Mouse (Mus musculus): ENCODE measurements at regions not wholly inside any gene's neighbourhood (a gene's known extent, or its start where the extent isn't known, plus 50 kb on each side); places are given as distances from the start of the nearest gene placed in this dataset.
"Not testable (repeated sequence)": the region's sequence is repeated elsewhere in the genome, so short reads cannot be mapped to it uniquely, and the experiment has no call there.

GRCm38 (mm10) chr1:145139267-145139651, 364.0 kb upstream of the Rgs18 start:
- no peak for DNase-seq (ENCODE audit: low read depth, low spot score)

DNA sequence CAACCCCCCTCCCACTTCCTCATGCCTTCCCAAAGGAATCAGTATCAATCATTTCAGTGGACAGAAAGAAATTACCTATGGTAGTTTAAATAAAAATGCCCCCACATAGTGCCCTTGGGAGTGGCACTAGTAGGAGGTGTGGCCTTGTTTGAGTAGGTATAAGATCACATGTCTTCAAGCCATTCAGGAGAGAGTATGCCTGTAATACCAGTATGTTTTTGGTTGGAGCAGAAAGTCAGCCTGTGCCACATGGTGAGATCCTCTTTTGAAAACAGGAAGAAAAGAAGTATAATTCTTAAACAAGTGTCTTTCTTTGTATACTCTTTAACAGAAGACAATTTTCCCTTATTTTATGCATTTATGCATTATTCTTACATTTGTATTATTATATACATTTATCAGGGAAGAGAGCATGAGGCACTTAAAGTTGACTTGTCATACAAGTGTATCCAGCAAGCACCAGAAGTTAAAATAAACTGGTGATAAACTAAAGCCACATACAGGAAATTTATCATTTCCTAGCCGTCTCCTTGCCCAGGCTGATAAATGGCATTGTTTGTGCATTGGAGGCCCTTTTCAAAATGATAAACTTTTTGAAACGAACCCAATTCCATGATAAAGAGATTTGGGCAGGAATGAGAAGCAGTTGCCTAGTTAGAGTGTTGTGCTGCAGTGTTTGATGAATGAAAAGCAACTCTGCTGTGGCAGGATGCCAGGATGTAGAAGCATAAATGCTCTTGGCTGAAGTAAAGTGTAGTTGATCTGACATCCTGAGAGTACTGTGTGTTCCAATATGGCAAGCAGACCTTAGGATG, 363.4 kb upstream of the Rgs18 start:
- DNase-seq (ENCODE audit: low read depth, low spot score), result peak; percentile 7

- peak; percentile 17 for DNase-seq (ENCODE audit: low read depth, low spot score)
Observed at GRCm38 (mm10) chr1:145131020-145131419, 355.8 kb upstream of the Rgs18 start.

- peak; percentile 78 for DNase-seq (ENCODE audit: low read depth, low spot score)
Observed at GRCm38 (mm10) chr1:145113171-145113570, 337.9 kb upstream of the Rgs18 start.

DNA sequence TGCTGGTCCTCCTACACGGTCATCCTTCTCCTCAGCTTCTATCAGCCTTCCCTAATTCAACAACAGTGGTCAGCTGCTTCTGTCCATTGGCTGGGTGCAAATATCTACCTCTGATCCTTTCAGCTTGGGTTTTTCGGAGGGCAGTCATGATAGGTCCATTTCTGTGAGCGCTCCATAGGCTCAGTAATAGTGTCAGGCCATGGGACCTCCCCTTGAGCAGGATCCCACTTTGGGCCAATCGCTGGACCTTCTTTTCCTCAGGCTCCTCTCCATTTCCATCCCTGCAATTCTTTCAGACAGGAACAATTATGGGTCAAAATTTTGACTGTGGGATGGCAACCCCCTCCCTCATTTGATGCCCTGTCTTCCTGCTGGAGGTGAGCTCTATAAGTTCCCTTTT, 331.5 kb upstream of the Rgs18 start:
- not testable (repeated sequence) for DNase-seq (ENCODE audit: low read depth, low spot score)

- DNase-seq (ENCODE audit: low read depth, low spot score), result no peak
Observed at GRCm38 (mm10) chr1:145065255-145065854, 290.1 kb upstream of the Rgs18 start.

DNA sequence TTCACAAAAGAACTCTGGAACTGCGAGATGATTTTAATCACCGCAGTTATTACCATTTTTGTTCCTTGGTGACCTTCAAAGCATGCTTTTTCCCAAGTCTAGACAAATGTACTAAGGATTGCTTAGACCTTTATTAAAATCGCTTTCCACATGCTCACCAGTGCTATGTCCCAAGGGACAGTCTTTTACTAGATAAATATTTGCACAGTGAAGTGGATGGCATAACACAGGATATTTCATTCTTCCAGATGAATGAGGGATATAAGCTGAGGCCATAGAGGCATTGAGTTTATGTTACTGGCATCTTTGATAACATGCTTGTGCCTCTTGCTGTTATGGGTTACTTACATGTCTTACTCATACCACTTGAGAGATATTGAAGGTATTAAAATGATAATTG, 289.1 kb upstream of the Rgs18 start:
- no peak for DNase-seq (ENCODE audit: low read depth, low spot score)

- no peak for DNase-seq (ENCODE audit: low read depth, low spot score)
Observed at GRCm38 (mm10) chr1:145015623-145016022, 240.4 kb upstream of the Rgs18 start.

DNA sequence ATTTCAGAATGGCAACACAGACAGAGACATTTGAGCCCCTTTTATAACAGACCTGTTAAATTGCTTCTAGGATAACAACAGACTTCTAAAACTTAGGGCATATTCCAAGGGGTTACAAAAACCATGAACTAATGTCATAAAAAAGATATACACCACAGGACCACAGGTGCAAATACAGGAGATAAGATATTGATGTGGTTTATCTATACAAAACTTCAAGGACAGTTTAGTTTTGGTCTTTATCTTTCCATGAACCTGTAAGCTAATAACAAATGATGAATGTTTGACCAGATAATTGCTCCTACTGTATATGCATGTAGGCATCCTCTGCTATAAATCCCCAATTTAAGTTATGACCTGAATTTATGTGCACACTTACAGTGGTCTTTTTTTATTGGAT, 235.6 kb upstream of the Rgs18 start:
- no peak for DNase-seq (ENCODE audit: low read depth, low spot score)

- DNase-seq (ENCODE audit: low read depth, low spot score), result peak; percentile 20
Observed at GRCm38 (mm10) chr1:144978167-144978566, 202.9 kb upstream of the Rgs18 start.

DNA sequence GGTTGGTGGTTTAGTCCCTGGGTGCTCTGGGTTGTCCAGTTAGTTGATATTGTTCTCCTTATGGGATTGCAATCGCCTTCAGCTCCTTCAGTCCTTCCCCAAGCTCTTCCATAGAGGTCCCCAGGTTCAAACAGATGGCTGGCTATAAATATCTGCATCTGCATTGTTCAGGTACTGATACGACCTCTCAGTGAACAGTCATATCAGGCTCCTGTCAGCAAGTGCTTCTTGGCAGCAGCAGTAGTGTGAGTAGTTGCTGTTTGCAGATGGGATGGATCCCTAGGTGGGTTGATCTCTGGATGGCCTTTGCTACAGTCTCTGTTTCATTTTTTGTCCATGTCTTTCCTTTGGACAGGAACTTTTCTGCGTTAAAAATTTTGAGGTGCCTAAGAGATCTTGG, 190.5 kb upstream of the Rgs18 start:
- DNase-seq (ENCODE audit: low read depth, low spot score), result no peak

DNA sequence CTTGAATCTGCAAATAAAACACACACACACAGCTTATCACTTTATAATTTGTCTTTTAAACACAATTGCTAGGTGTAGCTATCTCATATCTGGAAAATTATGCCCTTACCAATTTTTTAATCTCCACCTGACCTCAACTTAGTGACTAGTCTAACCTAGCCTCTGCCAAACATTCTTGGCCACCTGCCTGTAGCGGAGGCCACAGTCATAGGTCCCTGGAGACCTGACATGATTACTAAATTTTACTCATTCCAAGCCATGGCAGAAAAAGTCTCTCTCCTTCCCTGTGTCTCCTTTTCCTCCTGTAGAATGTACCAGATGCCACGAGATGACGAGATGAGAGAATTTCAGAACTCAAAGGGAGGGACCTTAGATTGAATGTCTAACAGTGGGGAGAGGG, 163.8 kb upstream of the Rgs18 start:
- DNase-seq (ENCODE audit: low read depth, low spot score), result peak; percentile 62

DNA sequence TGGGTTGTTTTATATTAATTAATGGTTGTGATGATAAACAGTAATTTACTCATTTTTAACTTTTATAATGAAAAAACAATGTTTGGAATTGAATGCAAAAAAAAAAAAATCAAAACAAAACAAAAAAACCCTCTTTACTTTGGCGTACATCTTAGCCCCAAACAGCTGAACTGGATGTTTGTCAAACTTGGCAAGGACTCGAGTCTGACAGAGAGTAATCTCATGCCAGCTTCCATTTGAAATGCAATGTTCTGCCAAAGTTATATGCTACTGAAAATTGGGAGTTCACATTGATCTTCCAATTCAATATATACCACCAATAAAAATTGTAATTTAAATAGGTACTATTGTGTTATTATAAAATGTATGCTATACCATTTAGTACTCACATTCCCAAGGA, 150.9 kb upstream of the Rgs18 start:
- DNase-seq (ENCODE audit: low read depth, low spot score), result no peak

- no peak for DNase-seq (ENCODE audit: low read depth, low spot score)
Observed at GRCm38 (mm10) chr1:144916568-144916967, 141.3 kb upstream of the Rgs18 start.

DNA sequence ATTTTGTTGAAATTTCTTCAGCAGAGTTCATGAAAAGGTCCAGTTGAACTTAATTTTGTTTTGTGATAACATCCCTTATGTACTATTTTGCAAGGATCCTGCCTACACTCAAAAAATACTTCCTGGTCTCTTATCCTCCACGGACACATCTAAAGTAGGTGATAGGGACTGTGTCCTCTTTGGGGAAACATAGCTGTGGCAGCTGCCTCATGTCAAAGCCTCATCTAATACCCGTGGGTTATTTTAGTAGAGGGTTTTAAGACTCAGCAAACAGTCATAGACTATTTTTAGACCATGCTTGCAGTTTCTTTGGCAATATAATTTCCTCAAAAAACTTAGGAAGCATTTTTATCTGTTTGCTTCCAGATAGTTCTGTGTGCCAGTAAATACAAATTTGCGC, 127.8 kb upstream of the Rgs18 start:
- peak; percentile 10 for DNase-seq (ENCODE audit: low read depth, low spot score)

DNA sequence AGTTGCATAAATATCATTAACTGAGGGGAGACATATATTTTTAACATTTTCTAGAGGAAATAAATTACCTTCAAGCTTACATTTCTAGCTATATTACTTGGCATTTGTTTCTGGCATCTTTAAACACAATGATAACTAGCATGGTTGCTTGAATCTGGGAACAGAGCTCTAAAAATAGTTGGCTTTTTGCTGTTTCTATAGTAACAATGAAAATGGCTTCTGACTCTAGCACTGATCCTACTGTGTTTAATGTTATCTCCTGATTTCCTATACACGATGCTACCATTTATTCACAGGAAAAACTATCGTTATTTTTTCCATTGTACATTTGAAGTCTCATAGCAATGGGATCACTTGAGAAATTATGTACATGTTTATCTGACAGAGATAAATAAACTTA, 108.4 kb upstream of the Rgs18 start:
- no peak for DNase-seq (ENCODE audit: low read depth, low spot score)

GRCm38 (mm10) chr1:144862133-144862532, 86.9 kb upstream of the Rgs18 start:
- DNase-seq (ENCODE audit: low read depth, low spot score), result peak; percentile 63
